Mouse (Mus musculus): ENCODE measurements around the gene Slc5a10. TPM values are rescaled to one million over a fixed set of nuclear protein-coding genes. Genes with fewer than 3 reads are reported as not detected.

Slc5a10 gene
- total RNA-seq, 1 experiment from 2014 or later = not detected

- no peak for ATAC-seq (replicated peaks in 1 of 2; ENCODE audit: insufficient read depth in 1 of 2, low FRiP score in 2 of 2, low TSS enrichment in 1 of 2, low read depth in 1 of 2, poor library complexity in 2 of 2, severe bottlenecking in 2 of 2)
Observed at GRCm38 (mm10) chr11:61658360-61658922, 62.2 kb downstream of the Slc5a10 start.

DNA sequence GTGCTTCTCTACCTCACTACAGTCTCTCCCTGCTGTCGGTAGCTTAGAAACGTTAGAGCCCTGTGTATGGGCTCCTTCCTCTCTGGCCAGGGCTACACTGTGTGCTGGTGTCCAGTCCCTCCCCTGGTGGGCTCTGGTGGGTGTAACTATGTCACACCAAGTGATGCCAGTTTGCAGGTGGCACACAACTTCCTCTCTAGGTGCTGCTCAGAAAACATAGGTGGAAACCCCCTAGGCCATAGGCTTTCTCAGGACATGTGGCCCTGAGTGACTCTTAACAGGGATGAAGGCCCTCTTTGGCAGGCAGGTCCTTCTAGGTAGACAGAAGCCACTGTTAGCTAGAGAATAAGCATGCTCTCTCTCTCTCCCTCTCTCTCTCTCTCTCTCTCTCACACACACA is 63.2 kb downstream of the Slc5a10 start:
- no peak for ATAC-seq (replicated peaks in 1 of 2; ENCODE audit: insufficient read depth in 1 of 2, low FRiP score in 2 of 2, low TSS enrichment in 1 of 2, low read depth in 1 of 2, poor library complexity in 2 of 2, severe bottlenecking in 2 of 2)

DNA sequence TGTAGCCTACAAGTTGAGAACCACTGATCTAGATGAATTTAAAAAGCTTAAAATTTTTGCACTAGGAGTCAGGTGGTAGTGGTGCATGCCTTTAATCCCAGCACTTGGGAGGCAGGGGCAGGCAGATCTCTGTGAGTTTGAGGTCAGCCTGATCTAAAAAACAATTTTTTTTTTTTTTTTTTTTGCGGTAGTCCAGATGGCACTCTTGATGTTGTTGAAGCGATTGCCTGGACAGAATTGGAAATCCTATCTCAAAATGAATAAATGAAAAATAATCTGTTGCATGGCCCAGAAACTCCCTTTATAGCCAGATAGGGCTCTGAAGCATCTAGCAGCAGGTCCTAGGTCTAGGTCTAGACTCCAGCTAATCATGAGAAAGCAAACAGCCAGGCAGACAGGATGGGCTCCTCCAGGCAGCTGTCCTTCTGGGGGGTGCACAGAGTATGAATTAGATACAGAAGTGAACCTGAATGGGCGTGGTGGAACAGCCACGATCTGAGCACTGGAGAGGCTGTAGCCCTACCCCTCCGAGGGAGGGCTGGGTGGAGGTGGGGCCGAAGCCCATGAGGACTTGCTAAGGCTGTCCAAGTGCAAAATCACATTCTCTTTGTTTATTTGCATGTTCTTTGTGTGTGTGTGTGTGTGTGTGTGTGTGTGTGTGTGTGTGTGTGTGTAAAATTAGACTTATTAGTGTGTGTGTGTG is 64.3 kb downstream of the Slc5a10 start:
- no peak for ATAC-seq (replicated peaks in 1 of 2; ENCODE audit: insufficient read depth in 1 of 2, low FRiP score in 2 of 2, low TSS enrichment in 1 of 2, low read depth in 1 of 2, poor library complexity in 2 of 2, severe bottlenecking in 2 of 2)

DNA sequence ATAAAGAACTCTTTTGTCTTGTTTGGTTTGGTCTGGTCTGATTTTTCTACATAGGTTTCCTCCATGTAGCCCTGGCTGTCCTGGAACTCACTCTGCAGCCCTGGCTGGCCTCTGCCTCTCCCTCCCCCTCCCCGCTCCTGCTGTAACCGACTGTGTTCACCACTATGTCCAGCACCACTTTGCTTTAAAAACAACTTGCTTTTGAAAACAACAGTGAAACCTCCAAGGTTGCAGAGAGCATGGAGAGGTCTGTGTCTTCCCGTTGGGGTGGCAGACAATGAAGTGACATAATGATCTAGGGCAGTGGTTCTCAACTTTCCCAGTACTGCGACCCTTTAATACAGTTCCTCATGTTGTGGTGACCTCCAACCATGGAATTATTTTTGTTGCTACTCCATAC is 65.0 kb downstream of the Slc5a10 start:
- no peak for ATAC-seq (replicated peaks in 1 of 2; ENCODE audit: insufficient read depth in 1 of 2, low FRiP score in 2 of 2, low TSS enrichment in 1 of 2, low read depth in 1 of 2, poor library complexity in 2 of 2, severe bottlenecking in 2 of 2)

- ATAC-seq (replicated peaks in 1 of 2; ENCODE audit: insufficient read depth in 1 of 2, low FRiP score in 2 of 2, low TSS enrichment in 1 of 2, low read depth in 1 of 2, poor library complexity in 2 of 2, severe bottlenecking in 2 of 2) = no peak
Observed at GRCm38 (mm10) chr11:61654786-61655311, 65.8 kb downstream of the Slc5a10 start.

DNA sequence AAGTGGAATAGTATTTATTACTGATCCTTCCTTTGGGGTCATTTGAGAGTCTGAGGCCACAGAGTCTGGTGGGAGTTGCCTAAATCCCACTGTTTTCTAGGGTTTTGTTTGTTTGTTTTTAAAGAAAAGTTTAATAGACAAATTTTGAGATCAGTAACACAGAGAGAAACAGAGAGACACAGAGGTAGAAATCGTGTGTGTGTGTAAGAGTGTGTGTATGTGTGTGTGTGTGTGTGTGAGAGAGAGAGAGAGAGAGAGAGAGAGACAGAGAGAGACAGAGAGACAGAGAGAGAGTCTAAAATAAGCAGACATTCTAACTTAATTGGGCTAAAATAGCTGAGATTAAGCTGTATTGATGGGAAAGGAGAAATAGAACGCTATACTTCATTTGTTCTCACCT is 67.1 kb downstream of the Slc5a10 start:
- no peak for ATAC-seq (replicated peaks in 1 of 2; ENCODE audit: insufficient read depth in 1 of 2, low FRiP score in 2 of 2, low TSS enrichment in 1 of 2, low read depth in 1 of 2, poor library complexity in 2 of 2, severe bottlenecking in 2 of 2)

- peak; percentile 45 to 67 for ATAC-seq (replicated peaks in 1 of 2; ENCODE audit: insufficient read depth in 1 of 2, low FRiP score in 2 of 2, low TSS enrichment in 1 of 2, low read depth in 1 of 2, poor library complexity in 2 of 2, severe bottlenecking in 2 of 2)
Observed at GRCm38 (mm10) chr11:61652686-61653447, 67.8 kb downstream of the Slc5a10 start, which contains the start of gene Grap. Gene Grap (plus strand): TSS chr11:61653265.

- ATAC-seq (replicated peaks in 1 of 2; ENCODE audit: insufficient read depth in 1 of 2, low FRiP score in 2 of 2, low TSS enrichment in 1 of 2, low read depth in 1 of 2, poor library complexity in 2 of 2, severe bottlenecking in 2 of 2) = no peak
Observed at GRCm38 (mm10) chr11:61652216-61652615, 68.4 kb downstream of the Slc5a10 start.

- no peak for ATAC-seq (replicated peaks in 1 of 2; ENCODE audit: insufficient read depth in 1 of 2, low FRiP score in 2 of 2, low TSS enrichment in 1 of 2, low read depth in 1 of 2, poor library complexity in 2 of 2, severe bottlenecking in 2 of 2)
Observed at GRCm38 (mm10) chr11:61650470-61651265, 70.0 kb downstream of the Slc5a10 start.

DNA sequence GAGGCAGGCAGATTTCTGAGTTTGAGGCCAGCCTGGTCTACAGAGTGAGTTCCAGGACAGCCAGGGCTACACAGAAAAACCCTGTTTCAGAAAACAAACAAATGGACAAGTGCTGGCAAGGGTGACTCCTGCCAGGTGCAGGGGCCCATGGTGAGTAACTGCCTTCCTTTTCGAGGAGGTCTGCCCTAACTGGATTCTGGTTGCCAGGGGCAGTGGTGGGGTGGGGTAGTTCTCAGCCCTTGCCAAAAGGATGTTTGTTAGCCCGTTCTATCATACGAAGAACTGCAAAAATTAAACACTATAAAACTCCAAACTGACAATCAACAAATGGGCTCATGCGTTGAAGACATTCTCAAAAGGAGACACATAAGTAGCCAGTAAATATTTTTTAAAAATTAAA is 71.0 kb downstream of the Slc5a10 start:
- ATAC-seq (replicated peaks in 1 of 2; ENCODE audit: insufficient read depth in 1 of 2, low FRiP score in 2 of 2, low TSS enrichment in 1 of 2, low read depth in 1 of 2, poor library complexity in 2 of 2, severe bottlenecking in 2 of 2) = no peak

- ATAC-seq (replicated peaks in 1 of 2; ENCODE audit: insufficient read depth in 1 of 2, low FRiP score in 2 of 2, low TSS enrichment in 1 of 2, low read depth in 1 of 2, poor library complexity in 2 of 2, severe bottlenecking in 2 of 2) = no peak
Observed at GRCm38 (mm10) chr11:61649163-61649580, 71.5 kb downstream of the Slc5a10 start.

GRCm38 (mm10) chr11:61648749-61649115 is 71.9 kb downstream of the Slc5a10 start:
- ATAC-seq (replicated peaks in 1 of 2; ENCODE audit: insufficient read depth in 1 of 2, low FRiP score in 2 of 2, low TSS enrichment in 1 of 2, low read depth in 1 of 2, poor library complexity in 2 of 2, severe bottlenecking in 2 of 2) = no peak

- peak; percentile 66 to 68 for ATAC-seq (replicated peaks in 1 of 2; ENCODE audit: insufficient read depth in 1 of 2, low FRiP score in 2 of 2, low TSS enrichment in 1 of 2, low read depth in 1 of 2, poor library complexity in 2 of 2, severe bottlenecking in 2 of 2)
Observed at GRCm38 (mm10) chr11:61647956-61648748, 72.5 kb downstream of the Slc5a10 start.

- peak in 1 of 2 experiments; percentile 25; a peak in 1 of 4 replicates for ATAC-seq (replicated peaks in 1 of 2; ENCODE audit: insufficient read depth in 1 of 2, low FRiP score in 2 of 2, low TSS enrichment in 1 of 2, low read depth in 1 of 2, poor library complexity in 2 of 2, severe bottlenecking in 2 of 2)
Observed at GRCm38 (mm10) chr11:61647110-61647910, 73.3 kb downstream of the Slc5a10 start.

DNA sequence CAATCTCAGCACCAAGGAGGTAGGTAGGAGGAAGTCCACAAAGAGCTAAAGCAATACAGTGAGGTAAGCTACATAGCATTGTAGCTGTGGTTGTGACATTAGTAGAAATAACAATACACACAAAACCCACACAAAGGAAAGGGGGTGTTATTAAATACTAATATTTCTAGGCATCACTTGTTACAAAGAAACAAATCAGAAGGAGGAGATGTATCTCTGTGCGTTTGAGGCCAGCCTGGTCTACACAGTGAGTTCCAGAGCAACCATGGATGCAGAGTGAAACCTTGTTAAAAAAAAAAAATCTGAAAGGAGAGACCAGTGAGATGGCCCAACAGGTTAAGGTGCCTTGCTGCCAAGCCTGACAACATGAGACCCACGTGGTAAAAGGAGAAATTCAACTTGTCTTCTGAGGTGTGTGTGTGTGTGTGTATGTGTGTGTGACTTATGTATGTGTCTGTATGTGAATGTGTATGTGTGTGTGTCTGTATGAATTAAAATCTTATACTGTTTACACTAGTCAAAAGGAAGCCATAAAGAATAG is 74.1 kb downstream of the Slc5a10 start:
- no peak for ATAC-seq (replicated peaks in 1 of 2; ENCODE audit: insufficient read depth in 1 of 2, low FRiP score in 2 of 2, low TSS enrichment in 1 of 2, low read depth in 1 of 2, poor library complexity in 2 of 2, severe bottlenecking in 2 of 2)

DNA sequence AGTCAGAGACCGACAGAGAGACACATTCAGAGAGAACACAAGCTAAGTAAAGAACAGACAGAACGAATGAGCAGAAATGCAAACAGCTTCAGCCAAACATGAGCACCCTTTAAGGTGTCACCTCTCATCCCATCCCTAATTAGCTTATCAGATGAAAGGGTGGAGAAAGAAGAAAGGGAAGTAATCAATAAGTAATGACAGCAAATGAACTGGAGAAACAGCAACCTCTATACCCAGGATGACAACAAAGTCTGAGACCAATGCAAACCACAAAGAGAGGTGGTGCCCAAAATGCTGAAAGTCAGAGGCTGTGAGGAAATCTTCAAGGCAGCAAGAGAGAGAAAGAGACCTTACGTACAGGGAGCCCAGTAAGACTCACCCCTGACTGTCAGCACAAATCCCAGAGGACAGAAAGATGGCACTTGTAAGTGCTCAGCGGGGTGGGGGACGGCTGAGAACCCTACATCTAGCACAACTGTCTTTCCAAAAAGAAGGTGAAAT is 75.2 kb downstream of the Slc5a10 start:
- no peak for ATAC-seq (replicated peaks in 1 of 2; ENCODE audit: insufficient read depth in 1 of 2, low FRiP score in 2 of 2, low TSS enrichment in 1 of 2, low read depth in 1 of 2, poor library complexity in 2 of 2, severe bottlenecking in 2 of 2)
